Mouse (Mus musculus) heart, adult 10 weeks (tissue): Measurements from ENCODE around the gene Gm28053. TPM values are rescaled to one million over a fixed set of nuclear protein-coding genes. Genes with fewer than 3 reads are reported as not detected.

Source experiments
- polyA plus RNA-seq: library from polyadenylated mRNA; stranded (reverse); fragments of 350-450 nt; fragmentation: Illumina TruSeq; extraction: RNeasy Lipid Tissue Mini Kit (QIAGEN cat#74804); gene quantifications from one replicate; pipeline ENCODE4 v1.2.3, GENCODE M21; 2014; ENCODE audit warnings: low read depth, low replicate concordance

The Gm28053 gene
- not detected for polyA plus RNA-seq

DNA sequence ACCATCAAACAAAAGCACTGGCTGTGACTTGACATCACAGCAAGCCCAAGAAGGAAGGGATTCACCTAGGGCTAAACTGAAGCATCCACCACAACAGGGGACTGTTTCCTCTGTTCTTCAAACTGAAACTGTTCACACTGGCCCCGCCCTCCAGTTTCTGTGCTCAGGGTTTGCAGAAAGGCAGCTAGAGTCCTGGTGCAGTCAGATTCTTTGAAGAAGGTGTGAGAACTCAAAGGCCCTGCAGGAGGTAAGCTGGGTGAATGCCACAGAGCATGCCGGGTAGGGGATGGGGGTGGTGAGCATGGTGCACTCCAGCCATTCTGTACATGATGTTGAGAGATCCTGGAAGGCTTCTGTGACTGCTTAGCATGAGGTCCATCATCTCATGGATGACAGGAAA lies at the start of gene Gm28053, which contains the start of gene Gimap7:
TSS of gene Gm28053 (plus strand) at position 153 of the 400 bp plus-strand sequence.
TSS of gene Gimap7 (plus strand) at position 167 of the 400 bp plus-strand sequence.

DNA sequence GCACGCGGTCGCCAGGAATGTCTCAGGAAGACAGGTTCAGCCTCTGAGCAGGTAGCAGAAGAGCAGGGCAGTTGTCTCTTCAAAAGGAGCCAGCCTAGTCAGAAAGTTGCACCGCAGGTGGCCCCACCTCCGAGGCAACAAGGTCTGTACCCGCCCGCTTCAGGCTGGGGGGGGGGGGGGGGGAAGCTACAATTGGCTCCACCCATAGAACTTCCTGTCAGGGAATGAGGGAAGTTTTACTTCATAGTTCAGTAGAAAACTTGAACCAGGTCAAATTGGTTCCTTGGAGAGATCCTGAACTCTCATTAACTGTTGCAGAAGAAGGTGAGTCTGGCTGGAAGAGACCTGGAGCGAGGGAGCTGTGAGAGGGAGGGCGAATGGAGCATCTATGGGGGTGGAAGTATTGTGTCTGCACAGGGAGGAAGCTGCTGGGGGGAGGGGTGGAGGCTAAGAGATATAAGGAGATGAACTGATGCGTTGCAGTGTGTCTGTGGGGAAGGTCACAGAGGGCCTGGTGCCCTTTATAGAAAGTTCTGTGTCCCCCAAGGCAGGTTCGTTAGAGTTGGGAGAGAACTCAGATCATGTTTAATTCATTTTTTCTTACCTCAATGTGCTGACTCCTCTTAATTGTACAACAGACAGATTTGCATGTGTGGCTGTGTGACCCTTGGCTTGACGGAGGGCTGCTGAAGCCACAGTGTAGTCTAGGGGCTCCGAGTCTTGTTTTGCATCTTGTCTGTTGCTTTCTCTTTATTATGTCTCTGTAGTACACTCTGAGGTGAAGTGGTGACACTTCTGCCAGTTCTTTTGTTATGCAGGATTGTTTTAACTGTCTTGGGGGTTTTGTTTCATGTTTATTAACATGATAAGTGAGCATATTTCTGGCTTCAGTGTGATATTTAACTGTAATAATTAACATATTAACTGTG lies 42.2 kb upstream of the Gm28053 start, which contains the start of gene Gimap9:
TSS of gene Gimap9 (plus strand) at position 199 of the 929 bp plus-strand sequence.

DNA sequence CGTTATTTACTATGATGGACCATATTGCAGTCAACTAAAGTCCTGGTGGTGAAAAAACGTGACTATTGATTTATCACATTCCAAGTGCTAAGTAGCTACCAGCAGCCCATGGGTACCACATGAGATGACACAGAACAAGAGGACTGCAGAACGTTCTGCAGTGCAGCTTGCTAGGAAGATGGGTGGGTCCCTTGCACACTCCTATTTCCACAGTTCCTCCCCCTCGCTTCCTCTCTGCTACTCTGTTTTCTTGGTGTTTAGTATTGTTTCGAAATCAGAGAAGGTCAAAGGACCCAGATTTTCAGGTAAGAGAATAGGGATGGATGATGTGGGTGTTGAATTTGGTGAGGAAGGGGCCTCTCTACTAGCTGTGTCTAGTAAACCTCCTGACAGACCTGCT lies 34.1 kb upstream of the Gm28053 start, which contains the start of gene Gimap4:
TSS of gene Gimap4 (plus strand) at position 231 of the 400 bp plus-strand sequence.

DNA sequence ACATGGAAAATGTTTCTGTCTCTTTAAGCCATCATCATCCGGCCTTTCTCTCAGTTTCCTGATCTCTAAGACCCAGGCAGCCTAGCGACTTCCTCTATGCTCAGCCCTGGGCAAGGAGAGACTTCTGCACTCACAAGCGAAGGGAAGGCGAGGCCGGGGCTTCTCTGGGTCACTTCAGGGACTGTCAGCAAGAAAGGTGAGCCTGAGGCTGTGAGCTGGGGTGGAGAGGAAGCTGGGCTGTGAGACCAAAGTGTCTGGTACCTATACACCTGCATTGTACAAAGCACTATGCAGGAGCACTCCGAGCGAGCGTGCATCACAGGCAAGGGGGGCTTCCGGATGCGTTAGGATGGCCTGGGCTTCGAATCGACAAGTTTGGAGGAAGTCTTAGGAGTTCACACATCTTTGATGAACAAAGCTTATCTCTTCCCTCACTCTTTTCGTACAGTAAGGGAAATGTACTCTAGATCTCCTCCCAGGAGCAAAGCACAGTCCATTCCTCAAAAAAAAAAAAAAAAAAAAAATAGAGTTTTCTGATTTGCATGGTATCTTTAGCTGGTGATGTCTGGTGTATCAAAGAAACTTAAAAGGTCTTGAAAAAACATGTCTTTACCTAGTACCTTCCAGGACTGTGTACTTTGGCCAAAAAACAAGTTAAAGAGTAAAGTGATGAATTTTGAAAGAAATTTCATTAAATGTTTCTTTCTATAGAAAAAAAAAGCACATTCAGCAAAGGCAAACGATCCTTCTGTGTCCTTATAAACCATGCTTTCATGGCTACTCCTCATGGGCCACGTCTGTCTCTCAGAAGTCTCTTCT lies 20.8 kb downstream of the Gm28053 start, which contains the start of gene Gimap1:
TSS of gene Gimap1 (plus strand) at position 94 of the 819 bp plus-strand sequence.

DNA sequence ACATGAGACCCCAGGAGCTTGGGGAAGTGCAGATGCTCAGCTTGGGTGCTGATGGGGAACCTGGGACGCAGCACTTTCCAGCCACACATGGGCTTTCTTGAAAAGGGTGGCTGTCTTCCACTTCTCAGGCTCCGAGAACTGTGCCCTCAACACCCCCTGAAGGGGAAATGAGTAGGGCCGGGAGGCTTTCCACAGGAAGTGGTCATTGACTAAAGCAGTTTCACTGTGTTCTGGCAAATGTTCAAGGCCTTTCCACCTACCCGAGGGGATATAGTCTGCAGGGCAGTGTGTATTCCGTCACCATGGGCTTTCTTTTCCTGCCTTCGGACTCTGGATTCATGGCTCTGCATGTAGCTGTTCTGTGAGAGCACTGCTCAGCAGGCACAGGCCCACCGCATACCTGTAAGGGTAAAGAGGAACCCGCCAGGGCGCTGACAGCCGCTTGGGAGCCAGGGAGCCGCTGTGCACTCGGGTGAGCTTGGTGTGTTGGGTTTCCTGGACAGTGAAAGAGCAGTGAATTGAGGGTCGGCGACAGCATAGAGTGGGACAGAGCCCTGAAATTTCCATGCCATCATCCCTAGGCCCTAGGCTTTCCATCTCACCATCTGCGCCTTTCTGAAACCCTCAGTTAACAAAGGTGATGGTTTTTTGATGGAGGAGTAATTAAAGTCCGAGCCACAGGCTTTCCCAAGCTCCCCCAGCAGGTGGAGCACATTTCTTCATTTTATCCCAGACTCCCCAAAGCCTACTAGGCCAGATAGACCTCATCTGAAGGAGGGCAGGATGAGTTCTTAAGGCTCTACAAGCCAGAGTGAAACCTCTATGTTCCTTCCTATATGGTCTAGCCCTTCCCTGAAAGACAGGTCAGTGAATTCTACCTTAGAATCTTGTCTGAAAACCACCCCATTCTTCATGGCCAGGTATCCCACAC lies 27.8 kb downstream of the Gm28053 start, which contains the start of gene Gimap5:
TSS of gene Gimap5 (plus strand) at position 239 of the 931 bp plus-strand sequence.

DNA sequence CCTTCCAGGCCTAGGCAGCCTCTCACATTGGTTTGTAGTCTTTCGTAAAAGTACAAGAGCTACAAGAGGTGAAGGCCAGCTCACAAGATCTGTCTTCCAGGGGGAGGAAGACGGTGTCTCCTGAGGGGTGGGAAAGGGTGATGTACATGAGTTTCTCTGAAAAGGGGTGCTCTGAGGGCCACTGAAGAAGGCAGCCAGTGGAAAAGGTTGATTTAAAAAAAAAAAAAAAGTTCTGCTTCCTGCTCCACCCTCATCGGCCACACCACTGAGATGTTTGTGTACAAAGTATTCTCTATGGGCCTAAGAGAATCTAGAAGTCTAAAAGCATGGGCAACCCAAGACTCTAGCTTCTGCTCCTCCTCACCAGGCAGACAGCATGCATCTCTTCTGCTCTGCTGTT lies 52.3 kb downstream of the Gm28053 start, which contains the start of gene Gimap3:
TSS of gene Gimap3 (minus strand) at position 156 of the 400 bp plus-strand sequence.

Other genes starting within 250 kb of the Gm28053 start
- gene Atp6v0e2, start 181.0 kb upstream of the Gm28053 start, polyA plus RNA-seq = 17.0 TPM
- 15.5 TPM for gene Lrrc61, start 163.8 kb upstream of the Gm28053 start, polyA plus RNA-seq
- 115 TPM for gene Rarres2, start 145.8 kb upstream of the Gm28053 start, polyA plus RNA-seq
- gene Gm45021, start 129.0 kb upstream of the Gm28053 start, polyA plus RNA-seq = not detected
- 20.4 TPM for gene Repin1, start 124.7 kb upstream of the Gm28053 start, polyA plus RNA-seq
- not detected for gene Gm44965, start 124.7 kb upstream of the Gm28053 start, polyA plus RNA-seq
- gene Zfp775, start 116.5 kb upstream of the Gm28053 start, polyA plus RNA-seq = 8.5 TPM
- gene AI854703, start 91.8 kb upstream of the Gm28053 start, polyA plus RNA-seq = 0.60 TPM
- gene Gimap8, start 71.4 kb upstream of the Gm28053 start, polyA plus RNA-seq = 10.2 TPM
- gene Gimap9, start 42.5 kb upstream of the Gm28053 start, polyA plus RNA-seq = 6.1 TPM
- gene Gimap4, start 34.1 kb upstream of the Gm28053 start, polyA plus RNA-seq = 36.6 TPM
- 49.6 TPM for gene Gimap6, start 10.4 kb upstream of the Gm28053 start, polyA plus RNA-seq
- gene Gimap7, start within 50 bp of the Gm28053 start, polyA plus RNA-seq = not detected
- gene Gimap1, start 20.4 kb downstream of the Gm28053 start, polyA plus RNA-seq = 9.0 TPM
- gene Gimap5, start 27.6 kb downstream of the Gm28053 start, polyA plus RNA-seq = 5.2 TPM
- gene Gimap3, start 52.2 kb downstream of the Gm28053 start, polyA plus RNA-seq = 0.71 TPM
- gene Tmem176a, start 122.3 kb downstream of the Gm28053 start, polyA plus RNA-seq = 28.1 TPM
- 56.5 TPM for gene Tmem176b, start 122.9 kb downstream of the Gm28053 start, polyA plus RNA-seq
- gene Aoc1, start 154.3 kb downstream of the Gm28053 start, polyA plus RNA-seq = not detected
- gene 1600015I10Rik, start 211.3 kb downstream of the Gm28053 start, polyA plus RNA-seq = not detected